Mouse (Mus musculus) lung, postnatal 36 days (tissue): ENCODE data around the gene Tnfrsf18.
A peak's percentile ranks its signal among the peaks of the same experiment; 100 is the strongest.

Experiments used
- DNase-seq: peaks from one replicate; pipeline ENCODE4 v3.0.0; 2022; ENCODE audit warnings: mixed read lengths

The Tnfrsf18 gene

DNA sequence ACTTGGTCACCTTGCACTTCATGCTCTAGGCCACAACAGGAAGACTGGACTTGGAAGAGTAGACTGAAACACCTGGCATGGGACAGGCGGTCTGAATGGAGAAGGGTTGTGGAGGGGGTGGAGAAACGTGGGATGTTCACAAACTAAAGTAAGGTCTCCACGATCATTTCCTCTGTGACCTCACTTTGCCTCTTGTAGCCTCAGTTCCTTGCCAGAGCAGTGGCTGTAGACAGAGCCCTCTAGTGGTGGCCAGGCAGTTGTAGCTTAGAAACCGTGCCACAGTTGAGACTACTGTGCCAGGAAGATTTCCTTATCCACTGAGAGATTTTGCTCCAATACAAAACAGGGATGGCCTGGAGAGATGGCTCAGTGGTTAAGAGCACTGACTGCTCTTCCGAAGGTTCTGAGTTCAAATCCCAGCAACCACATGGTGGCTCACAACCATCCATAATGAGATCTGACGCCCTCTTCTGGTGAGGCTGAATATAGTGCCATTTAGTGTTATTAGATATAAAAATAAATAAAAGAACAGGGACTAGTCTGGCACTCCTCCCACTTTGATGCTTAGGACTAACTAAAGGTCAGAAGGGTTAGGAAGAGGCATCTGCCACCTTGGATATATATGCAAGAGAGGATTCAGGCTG, 7.6 kb downstream of the Tnfrsf18 start:
- peak; percentile 83 for DNase-seq

DNA sequence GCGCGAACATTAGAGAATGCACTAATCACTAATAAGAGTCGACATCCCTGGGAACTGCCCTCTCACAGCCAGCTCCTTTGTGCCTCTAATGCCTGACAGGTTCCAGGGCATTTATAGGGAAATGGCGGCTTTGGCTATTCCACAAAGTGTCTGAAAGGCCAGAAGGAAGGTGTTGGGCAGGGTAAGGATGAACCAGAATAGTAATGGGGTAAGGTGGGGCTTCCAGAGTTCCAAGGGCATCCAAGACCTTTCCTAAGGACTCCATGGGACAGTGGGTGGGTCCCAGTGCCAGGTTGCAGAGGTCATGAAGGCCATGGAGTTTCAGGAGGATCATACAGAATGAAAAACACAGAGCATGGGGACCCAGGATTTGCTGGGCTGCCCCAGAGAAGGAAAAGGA, 8.3 kb downstream of the Tnfrsf18 start:
- DNase-seq = no peak

DNA sequence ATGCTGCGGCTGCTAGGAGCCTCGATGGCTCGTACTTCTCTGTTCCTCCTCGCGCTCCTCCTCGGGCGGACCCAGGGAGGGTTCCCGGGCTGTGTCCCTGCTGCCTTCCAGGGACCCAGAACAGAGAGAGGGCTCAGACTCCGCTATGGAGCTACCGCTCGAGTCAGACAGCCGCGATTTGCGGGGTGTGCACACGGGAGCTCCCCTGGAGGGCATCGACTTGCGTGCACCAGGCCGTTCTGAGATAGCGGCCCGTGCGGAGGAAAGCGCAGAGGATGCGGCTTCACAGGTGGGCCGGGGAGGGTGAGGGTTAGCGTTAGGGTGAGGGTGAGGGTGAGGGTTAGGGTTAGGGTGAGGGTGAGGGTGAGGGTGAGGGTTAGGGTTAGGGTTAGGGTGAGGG, 8.9 kb downstream of the Tnfrsf18 start:
- DNase-seq = no peak

DNA sequence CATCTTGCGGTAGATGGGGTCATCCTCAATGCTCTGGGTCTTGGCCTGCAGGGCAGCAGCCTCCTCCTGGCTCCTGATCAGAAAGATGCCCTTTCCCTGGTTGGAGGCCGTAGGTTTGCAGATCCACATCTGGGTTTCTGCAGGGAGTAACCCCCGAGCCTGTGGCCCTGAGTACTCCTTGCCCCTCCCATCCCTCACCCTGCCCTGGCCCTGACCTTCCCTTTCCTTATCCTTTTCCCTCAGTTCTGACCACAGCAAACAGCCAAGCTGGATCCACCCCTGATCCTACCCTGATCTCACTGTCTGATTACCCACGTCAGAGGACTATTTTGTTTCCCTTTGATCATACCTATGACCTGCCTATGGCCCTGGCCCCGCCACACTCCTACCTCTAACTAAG, 18.8 kb downstream of the Tnfrsf18 start:
- no peak for DNase-seq

DNA sequence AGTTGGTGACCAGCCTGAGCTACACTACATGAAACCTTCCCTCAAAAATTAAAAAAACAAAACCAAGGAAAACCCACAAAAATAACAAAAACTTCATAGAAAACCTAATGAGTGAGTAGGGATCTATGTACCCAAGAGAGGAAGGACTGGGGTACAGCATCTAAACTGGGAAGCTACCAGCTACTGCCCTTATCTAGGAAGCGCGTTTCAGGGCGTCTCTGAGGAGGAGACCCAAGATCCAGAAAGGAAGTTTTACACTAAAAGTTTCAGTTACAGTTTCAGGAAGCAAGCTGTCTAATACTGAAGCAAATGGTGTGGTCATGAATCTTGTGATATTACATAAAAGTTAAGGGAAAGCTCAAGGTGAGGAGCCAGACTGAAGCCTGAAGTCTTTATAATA, 23.8 kb downstream of the Tnfrsf18 start:
- DNase-seq = no peak

DNA sequence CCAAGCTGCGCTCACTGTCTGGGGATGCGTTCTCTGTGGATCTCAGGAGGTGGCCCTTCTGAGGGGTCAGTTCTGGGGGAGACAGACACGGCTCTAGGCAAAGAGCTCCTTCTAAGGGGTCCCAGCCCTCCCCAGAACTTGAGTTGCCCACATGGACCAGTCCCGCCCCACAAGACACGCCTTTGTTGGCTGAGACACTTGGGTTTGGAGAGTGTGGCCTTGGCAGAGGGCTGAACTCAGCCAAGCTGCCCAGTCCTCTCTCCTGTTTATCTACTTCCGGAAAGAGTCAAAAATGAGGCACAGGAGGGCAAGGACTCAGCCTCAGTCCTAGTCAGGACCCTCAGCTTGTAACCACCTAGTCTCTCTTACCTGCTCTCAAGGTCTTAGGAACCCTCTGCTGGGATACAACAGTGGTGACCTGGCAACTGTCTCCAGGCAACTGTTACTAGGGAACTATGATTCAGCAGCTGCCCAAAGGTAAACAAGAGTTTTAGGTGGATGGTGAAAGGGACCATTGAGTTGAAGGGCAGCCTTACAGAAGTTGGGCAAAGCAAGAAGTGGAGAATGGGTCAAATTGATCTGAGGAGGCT, 24.5 kb downstream of the Tnfrsf18 start:
- peak; percentile 72 for DNase-seq

DNA sequence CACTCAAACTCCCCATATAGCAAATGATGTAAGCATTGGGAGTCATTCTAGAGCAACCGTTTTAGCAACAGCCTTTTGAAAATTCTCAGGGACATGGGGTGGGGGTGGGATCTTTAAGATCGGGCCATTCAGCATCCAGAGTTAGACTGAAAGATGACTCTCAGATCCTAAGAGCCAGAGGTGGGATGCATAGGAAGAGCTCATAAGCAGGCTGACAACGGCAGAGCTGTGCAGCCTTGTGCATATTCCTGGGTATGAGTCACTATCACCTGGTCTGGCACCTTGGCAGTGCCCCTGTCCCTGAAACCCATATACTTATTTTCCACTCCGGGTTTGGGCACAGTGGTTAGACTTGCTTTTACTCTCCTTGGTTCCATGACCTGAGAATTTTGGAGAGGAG, 27.1 kb downstream of the Tnfrsf18 start:
- DNase-seq = no peak

DNA sequence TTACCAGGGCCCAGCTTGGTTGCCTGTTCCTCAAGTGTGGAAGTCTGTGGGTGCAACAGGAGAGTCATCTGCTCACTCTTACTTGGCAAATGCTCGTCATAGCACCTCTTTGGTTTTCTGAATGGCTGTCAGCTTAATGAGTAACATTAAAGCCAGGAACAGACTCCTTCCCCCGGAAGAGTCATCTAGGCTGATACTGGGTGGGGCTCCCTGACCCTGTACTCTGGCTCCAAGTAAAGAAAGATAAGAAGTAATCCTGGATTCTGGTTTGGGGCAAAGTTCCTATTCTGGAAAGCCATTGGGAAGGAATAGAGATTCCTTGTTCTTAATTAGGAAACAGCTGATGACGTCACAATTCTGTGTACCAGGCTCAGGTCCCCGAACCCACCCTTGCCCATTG, 28.2 kb downstream of the Tnfrsf18 start:
- no peak for DNase-seq

DNA sequence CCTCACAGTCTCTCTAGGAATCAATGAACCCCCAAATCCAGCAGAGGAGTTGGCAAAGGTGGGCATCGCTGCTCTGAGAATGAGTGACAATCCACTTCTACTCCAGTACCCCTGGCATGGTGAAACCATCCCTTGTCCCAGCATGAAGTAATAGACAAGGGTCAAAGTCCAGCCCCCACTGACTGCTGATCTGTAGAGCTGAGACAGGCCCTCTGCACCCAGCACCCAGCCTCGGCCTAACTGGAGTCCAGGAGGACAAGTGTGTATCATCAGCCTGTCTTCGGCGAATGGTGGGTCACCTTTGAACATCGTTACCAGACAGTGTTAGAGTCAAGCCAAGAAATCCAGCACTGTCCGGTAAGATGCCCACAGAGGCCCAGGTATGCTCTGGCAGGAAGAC, 28.6 kb downstream of the Tnfrsf18 start:
- DNase-seq = no peak

DNA sequence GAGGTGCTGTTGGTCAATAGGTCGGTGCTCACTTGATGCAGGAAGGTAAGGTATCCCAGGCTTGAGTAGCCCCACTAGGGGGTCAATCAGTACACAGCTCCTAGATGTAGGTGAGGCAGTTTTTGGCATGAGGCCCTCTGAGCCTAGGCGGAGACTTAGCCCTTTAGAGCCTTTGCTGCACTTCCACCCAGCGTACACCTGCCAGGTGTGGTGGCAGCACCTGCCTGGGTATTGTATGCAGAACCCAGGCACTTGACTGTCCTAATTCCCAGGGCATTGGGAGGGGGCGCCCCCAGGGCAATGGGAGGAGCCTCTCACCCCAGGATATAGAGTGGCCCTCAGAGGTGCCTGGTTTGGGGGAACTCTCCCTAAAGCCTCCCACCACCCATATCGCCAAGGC, 29.2 kb downstream of the Tnfrsf18 start:
- no peak for DNase-seq

DNA sequence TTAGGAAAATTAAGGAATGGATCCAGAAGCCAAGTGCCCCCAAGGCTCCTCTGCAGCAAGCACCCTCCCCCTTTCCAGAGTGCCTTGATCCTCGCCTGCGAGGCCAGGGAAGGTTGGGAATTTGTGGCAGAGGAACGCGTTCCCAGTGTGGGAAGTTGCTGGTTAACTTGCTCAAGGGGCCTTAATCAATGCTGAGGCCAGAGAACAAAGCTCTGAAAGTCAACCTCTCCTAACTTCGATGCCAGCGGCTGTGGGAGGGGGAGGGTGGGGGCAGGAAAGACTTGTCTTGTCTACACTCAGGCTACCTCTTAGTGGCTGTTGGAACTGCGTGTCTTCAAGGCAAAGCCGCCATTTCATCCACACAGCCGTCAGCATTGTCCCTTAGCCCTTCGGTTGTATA, 31.7 kb downstream of the Tnfrsf18 start:
- no peak for DNase-seq

DNA sequence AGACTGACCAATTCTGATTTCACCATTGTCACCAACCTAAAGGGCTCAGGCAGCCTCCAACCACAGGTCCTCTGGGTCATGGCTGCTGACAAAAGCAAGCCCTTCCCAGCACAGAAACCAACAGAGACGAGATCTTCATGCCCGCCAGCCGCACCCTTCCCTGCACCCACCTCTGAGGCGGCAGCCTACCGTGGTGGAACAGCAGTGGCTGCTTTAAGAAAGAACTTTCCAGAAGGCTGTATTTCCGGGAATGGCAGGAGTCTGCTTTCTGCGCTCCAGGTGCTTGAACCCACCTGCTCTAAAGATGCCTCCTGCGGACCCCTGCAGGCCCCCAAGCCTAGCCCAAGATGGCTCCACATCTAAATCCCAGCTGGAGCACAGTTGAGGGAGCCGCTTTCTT, 32.9 kb downstream of the Tnfrsf18 start:
- no peak for DNase-seq

DNA sequence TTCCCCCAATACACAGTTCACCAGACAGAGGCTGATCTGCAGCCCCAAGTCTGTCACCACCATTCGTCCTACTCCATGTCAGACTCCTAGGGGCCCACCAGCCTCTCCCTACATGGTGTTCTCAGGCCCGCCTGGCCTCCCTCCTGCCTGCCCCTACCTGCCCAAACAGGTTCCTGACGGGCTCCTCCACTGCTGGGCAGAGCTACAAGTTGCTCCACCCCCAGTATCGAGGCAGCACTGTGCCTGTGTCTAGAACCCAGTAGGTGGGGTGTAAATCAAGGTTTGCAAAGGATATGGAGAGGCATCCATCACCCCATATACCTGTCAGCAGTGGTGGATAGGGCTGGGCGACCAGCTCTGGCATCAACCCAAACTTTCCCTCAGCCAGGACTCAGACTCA, 33.3 kb downstream of the Tnfrsf18 start, which contains the start of gene Ttll10:
TSS of gene Ttll10 (minus strand) at position 154 of the 400 bp plus-strand sequence.
- peak; percentile 79 for DNase-seq

DNA sequence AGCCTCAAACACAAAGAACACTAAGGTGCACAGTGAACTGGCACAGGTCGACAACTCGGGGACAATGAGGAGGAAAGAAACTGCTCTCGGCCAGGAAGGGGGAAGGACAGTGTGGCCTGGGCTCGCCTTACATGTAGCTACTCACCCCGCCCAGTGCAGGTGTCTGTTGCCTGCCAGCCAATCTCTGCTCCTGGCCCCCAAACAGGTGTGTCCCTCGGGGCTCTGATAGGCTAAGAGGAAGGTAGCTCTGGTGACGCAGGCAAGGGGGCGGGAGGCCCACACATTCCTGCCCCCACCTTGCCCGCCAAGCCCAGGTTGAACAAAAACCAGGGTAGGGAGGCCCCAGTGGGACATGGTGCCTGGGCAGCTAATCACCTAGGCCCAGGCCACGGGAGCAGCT, 33.7 kb downstream of the Tnfrsf18 start:
- DNase-seq = peak; percentile 92

DNA sequence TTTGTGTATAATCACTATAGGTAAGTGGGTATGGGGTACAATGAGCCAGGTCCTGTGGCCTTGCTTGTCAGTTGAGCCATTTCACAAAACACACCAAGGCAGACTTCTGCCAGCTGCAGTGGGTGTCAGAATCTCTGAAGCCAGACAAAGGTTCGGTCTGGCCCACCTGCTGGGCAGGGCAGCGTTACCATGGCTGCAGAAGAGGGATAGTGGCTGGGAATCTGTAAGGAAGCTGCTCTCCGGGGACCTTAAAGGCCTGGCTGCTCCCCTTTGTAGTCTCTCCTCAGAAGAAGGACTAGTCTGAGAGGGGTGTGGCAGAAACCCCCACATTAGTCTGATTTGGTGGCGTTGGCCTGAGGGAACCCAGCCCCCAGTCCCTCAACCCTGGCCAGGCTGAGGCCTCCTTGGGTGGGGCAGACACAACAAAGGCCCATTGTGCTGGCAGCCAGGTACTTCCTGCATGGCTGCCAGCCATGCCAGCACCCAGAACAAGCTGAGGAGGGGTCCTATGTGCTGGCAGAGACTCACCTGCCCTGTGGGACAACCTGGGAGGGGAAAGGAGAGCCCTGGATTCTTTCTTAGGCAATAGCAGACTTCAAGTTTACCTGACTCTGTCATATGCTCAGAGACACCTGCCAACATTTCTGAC, 38.0 kb downstream of the Tnfrsf18 start:
- no peak for DNase-seq

DNA sequence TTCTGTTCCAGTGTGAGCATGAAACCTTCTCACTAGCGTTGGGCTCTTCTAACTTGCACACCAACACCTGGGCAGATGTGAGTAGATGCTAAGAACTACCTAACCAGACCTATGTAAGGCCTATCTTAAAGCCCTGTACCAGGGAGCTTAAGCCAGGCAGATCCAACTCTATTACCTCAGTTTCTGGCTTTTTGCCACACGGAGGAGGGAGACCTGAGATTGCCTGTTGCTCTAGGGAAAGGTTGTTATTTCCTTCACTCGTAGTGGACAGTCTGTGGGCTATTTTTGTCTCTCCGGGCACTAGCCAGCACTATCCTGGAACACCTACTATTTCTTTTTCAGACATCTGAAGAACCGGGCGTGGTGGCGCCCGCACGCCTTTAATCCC, 38.5 kb downstream of the Tnfrsf18 start:
- DNase-seq = peak; percentile 26

DNA sequence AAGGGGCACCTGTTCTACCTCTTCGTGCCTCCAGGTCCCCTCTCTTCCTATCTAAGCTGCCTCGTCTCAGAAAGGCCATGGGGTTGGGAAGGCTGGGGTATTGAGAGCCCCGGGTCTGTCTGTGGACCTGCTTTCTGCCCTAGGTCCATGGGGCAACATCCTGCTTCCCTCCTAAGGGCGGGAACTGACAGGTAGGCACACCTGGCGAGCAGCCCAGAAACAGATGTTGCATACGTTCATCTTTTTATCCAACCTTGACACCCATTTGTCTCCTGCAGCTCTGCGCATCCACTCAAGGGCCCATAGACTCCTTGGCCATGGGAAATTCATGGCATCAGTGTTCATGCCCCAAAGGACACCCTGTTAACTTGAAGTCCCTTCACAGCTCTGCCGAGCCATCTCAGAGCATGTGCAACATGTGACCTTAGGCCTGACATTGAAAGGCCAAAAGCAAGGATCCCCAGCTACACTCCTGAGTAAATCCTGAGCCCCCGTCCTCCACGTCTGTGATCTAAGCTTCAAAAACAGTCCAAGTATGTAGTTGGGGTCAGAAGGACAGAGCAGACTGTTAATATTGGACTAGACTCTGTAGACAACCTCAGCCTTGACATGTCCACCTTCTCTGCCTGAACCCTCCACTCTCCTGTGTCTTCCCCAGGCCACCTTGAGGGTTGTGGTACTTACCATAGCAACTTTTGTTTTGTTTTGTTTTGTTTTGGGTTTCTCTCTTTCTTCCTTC, 39.4 kb downstream of the Tnfrsf18 start:
- DNase-seq = no peak

DNA sequence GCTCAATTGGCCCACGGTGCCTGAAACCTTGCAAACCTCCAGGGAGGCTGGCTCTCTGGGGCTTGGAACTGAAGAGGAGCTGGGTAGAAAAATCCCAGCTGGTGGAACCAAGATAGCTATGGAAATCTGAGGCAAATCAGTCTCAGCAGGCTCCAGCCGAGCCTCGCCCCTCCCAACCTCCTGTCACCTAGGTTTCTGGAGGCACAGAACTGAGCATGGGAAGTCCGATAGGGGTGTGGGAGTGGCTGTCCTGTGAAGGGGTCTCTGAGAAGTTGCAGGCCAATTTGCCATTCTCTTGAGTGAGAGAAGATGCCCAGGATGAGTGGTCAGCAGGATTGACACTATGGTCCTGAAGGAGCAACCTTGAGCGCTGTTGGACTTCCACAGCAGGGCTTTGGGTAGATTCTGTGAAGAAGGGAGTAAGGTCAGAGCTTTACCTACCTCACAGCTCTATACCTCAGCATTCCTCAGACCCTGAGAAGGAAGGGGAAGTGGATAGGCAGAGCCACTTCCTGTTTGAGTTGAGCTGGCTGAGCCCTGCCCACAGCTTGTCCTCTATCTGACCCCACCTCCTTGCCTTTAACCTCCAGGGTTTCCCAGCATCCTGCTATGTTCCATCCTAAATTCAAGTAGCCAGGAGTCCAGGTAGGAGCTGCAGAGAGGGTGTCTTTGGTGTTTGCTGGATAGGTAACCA, 41.4 kb downstream of the Tnfrsf18 start:
- DNase-seq = peak; percentile 43

DNA sequence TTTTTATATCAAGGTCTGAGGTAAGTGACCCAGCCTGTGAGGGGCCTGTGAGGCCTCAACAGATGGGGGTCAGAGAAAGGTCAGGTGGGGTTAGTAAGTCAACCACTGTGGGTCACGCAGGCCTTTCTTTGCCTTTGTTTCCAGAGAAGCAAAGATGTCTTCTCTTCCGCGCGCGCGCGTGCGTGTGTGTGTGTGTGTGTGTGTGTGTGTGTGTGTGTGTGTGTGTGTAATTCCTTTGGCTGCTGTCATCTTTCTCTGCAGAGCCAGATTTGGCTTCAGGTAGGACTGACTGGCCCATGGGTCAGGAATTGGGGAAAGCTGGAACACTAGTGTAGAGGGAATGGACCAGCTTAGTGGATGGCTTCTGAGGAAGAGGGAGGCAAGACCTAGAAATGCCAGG, 43.7 kb downstream of the Tnfrsf18 start:
- DNase-seq = no peak

DNA sequence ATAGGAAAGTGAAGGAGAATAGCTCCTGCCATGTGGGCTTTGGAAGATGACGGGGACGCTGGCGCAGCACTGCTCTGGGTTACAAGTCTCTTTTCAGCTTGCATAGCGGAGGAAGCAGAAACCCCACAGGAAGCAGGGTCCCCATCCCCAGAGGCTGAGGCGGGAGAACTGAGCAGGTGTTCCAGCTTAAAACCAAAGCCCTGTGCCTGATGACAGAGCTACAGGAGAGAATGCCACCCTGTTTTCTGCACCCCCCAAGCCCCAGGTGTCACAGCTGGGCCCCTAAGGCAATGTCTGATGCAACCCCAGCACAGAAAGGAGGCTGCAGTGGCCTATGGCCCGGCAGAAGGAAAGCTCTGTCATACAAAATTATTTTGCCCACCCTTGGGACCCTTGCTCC, 44.3 kb downstream of the Tnfrsf18 start:
- no peak for DNase-seq

DNA sequence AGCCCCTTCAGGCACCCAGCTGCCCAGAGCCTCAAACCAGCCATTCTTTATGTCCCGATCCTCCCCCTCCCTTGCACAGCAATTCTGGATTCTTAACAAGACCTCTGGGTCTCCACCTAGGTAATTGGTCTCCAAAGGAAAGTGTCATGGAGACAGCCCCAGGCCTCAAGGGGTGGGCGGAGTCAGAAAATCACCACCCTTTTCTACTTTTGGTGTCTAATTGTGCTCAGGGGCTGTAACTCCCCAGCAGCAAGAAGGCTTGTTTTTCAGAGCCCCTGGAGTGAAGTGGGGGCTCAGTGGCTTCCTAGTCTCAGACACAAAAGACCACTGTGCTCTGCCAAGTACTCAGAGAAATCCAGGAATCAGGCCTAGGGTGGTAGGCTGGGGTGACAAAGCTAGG, 44.8 kb downstream of the Tnfrsf18 start:
- DNase-seq = no peak

DNA sequence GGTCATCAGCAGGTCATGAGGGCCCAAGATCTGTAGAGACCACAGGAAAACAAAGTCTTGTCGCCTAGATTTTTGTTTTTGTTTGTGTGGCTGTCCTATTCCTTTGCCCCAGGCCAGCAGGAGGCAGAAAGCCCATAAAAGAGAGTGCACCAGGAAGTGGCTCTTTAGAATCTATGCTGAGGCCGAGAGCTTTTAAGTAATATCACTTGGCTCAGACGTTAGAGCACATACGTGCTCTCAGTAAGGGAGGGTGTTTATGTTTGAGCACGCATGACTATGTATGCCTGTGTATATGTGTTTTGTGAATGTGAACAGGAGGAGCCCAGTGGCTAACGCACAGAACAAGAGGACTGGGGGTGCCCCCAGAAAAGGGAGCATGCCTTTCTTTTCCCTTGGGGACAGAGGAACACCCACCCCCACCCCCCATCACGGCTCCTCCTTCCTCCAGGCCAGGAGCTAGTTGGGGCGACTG, 51.0 kb downstream of the Tnfrsf18 start:
- no peak for DNase-seq
